Mouse (Mus musculus) hindbrain, embryonic 14.5 days (tissue): Measurements from ENCODE around the gene Leo1. TPM values are rescaled to one million over a fixed set of nuclear protein-coding genes. Genes with fewer than 3 reads are reported as not detected.
A peak's percentile ranks its signal among the peaks of the same experiment; 100 is the strongest.
"Not testable (repeated sequence)": the region's sequence is repeated elsewhere in the genome, so short reads cannot be mapped to it uniquely, and the experiment has no call there.

Source experiments
- ATAC-seq: fragments of 200-750 bp; cut with Nextera tagmentation; 2 replicates; pipeline ENCODE4 v1.8.0; 2017; ENCODE audit warnings: moderate number of reproducible peaks, mild to moderate bottlenecking, moderate TSS enrichment, moderate library complexity; ENCODE audit not compliant: low FRiP score
- DNase-seq: peaks from one replicate; pipeline ENCODE4 v3.0.0-alpha.2; 2015; ENCODE audit warnings: low spot score
- H3K27ac ChIP-seq: fragments of 300-500 bp; sonication (generic); 2 replicates; pipeline ENCODE4 v1.5.1; 2014; ENCODE audit warnings: mild to moderate bottlenecking, moderate library complexity
- H3K27me3 ChIP-seq: fragments of 300-500 bp; sonication (generic); 2 replicates; pipeline ENCODE4 v1.6.1; 2014; ENCODE audit warnings: mild to moderate bottlenecking, low read length, mixed read lengths; ENCODE audit not compliant: control insufficient read depth, insufficient read depth
- H3K36me3 ChIP-seq: fragments of 300-500 bp; sonication (generic); replicated peaks from 2 replicates; pipeline ENCODE4 v1.6.1; 2014; ENCODE audit not compliant: control insufficient read depth, insufficient read depth
- H3K4me1 ChIP-seq: fragments of 300-500 bp; sonication (generic); replicated peaks from 2 replicates; pipeline ENCODE4 v1.6.1; 2014; ENCODE audit warnings: antibody characterized with exemption, low read length, mixed read lengths; ENCODE audit not compliant: control insufficient read depth, insufficient read depth
- H3K4me2 ChIP-seq: fragments of 300-500 bp; sonication (generic); replicated peaks from 2 replicates; pipeline ENCODE4 v1.6.1; 2014; ENCODE audit warnings: mild to moderate bottlenecking, moderate library complexity
- H3K4me3 ChIP-seq: fragments of 300-500 bp; sonication (generic); replicated peaks from 2 replicates; pipeline ENCODE4 v1.5.1; 2014; ENCODE audit warnings: mild to moderate bottlenecking, low read length
- H3K9ac ChIP-seq: fragments of 300-500 bp; sonication (generic); 2 replicates; pipeline ENCODE4 v1.6.1; 2014
- H3K9me3 ChIP-seq: fragments of 300-500 bp; sonication (generic); 2 replicates; pipeline ENCODE4 v1.6.1; 2016; ENCODE audit warnings: low read length; ENCODE audit not compliant: control insufficient read depth
- WGBS: fragments of 180-500 bp; shearing (Covaris S2); extraction: QIAGEN DNeasy Blood & Tissue Kit; methylation state at CpG from one replicate; pipeline ENCODE4 v1.1.7; 2014; 5-methylcytosine and 5-hydroxymethylcytosine counted together
- polyA plus RNA-seq: library from polyadenylated mRNA; unstranded; fragments of >200 nt; fragmentation: Nextera tagmentation; extraction: Ambion mirVana; gene quantifications from 2 replicates; pipeline ENCODE4 v1.2.1, GENCODE M21; 2014

The Leo1 gene
- polyA plus RNA-seq, 1 experiment from 2014 or later, result 36.9 TPM

- Histone ChIP-seq H3K4me3 (no peak overlapping the region), H3K27me3 (no peaks in the 10 kb centered on the region), H3K9ac (no peak overlapping the region), H3K9me3 (no peaks in the 10 kb centered on the region), H3K4me2 (no peak overlapping the region), H3K27ac (no peak overlapping the region), H3K4me1 (no peaks in the 10 kb centered on the region), H3K36me3 (no peaks in the 10 kb centered on the region)
- peak; percentile 71 for DNase-seq
- ATAC-seq, result 0 out of 2 replicates have a peak, but pooled peaks have one; percentile 43
- 41% methylated on average over 7 of the region's 7 CpGs for WGBS
Observed at GRCm38 (mm10) chr9:75434172-75434793, 7.0 kb upstream of the Leo1 start.

GRCm38 (mm10) chr9:75434872-75435271 is 6.5 kb upstream of the Leo1 start:
- Histone ChIP-seq H3K27ac (no peak overlapping the region), H3K4me1 (no peaks in the 10 kb centered on the region), H3K4me2 (no peak overlapping the region), H3K27me3 (no peaks in the 10 kb centered on the region), H3K9me3 (no peaks in the 10 kb centered on the region), H3K9ac (no peak overlapping the region), H3K4me3 (no peak overlapping the region), H3K36me3 (no peaks in the 10 kb centered on the region)
- WGBS, result 77% methylated on average over 6 of the region's 6 CpGs
- DNase-seq (no peak), ATAC-seq (peak; percentile 51; the same call in 1 of the 2 replicates)

- 84% methylated on average over 4 of the region's 4 CpGs for WGBS
- ATAC-seq, result no peak
- no peaks in the 10 kb centered on the region for H3K36me3 ChIP-seq
Observed at GRCm38 (mm10) chr9:75435291-75435690, 6.0 kb upstream of the Leo1 start.

GRCm38 (mm10) chr9:75435918-75436317 is 5.4 kb upstream of the Leo1 start:
- no peak overlapping the region for H3K27ac ChIP-seq
- ATAC-seq (peak; percentile 19; the same call in 1 of the 2 replicates), DNase-seq (peak; percentile 38)
- H3K4me3 ChIP-seq, result no peak overlapping the region
- no peaks in the 10 kb centered on the region for H3K36me3 ChIP-seq
- no peaks in the 10 kb centered on the region for H3K4me1 ChIP-seq
- H3K27me3 ChIP-seq, result no peaks in the 10 kb centered on the region
- H3K9ac ChIP-seq, result 0 out of 2 replicates have a peak overlapping the region, but pooled peaks have one; percentile 4
- H3K4me2 ChIP-seq, result no peak overlapping the region
- H3K9me3 ChIP-seq, result no peaks in the 10 kb centered on the region
- WGBS, result 4% methylated on average over 12 of the region's 12 CpGs

More at GRCm38 (mm10) chr9:75435291-75435690, 6.0 kb upstream of the Leo1 start:
- Histone ChIP-seq H3K4me1 (no peaks in the 10 kb centered on the region), H3K27ac (no peak overlapping the region), H3K9ac (no peak overlapping the region), H3K9me3 (no peaks in the 10 kb centered on the region), H3K4me2 (no peak overlapping the region), H3K27me3 (no peaks in the 10 kb centered on the region), H3K4me3 (no peak overlapping the region)
- no peak for DNase-seq

GRCm38 (mm10) chr9:75437653-75438385 is 3.5 kb upstream of the Leo1 start:
- no peak overlapping the region for H3K9ac ChIP-seq
- ATAC-seq (no peak), DNase-seq (no peak)
- no peaks in the 10 kb centered on the region for H3K27me3 ChIP-seq
- no peak overlapping the region for H3K4me3 ChIP-seq
- H3K27ac ChIP-seq, result no peak overlapping the region
- no peaks in the 10 kb centered on the region for H3K36me3 ChIP-seq
- no peak overlapping the region for H3K4me2 ChIP-seq
- peaks cover 9% of the 10 kb centered on the region for H3K4me1 ChIP-seq
- H3K9me3 ChIP-seq, result no peaks in the 10 kb centered on the region
- WGBS, result 35% methylated on average over 6 of the region's 6 CpGs

- under 1% methylated on average over 17 of the region's 31 CpGs for WGBS
- peak overlapping the region; percentile 89 for H3K4me3 ChIP-seq
- peaks cover 10% of the 10 kb centered on the region for H3K4me1 ChIP-seq
- peak overlapping the region; percentile 93 for H3K9ac ChIP-seq
- H3K27ac ChIP-seq, result peak overlapping the region; percentile 91
- H3K4me2 ChIP-seq, result peak overlapping the region; percentile 73
- H3K9me3 ChIP-seq, result no peaks in the 10 kb centered on the region
- DNase-seq (no peak), ATAC-seq (peak; percentile 88)
- H3K27me3 ChIP-seq, result no peaks in the 10 kb centered on the region
- peaks cover 25% of the 10 kb centered on the region for H3K36me3 ChIP-seq
Observed at GRCm38 (mm10) chr9:75441691-75442131, 387 bp downstream of the Leo1 start.

GRCm38 (mm10) chr9:75444981-75445380 is 3.7 kb downstream of the Leo1 start:
- Histone ChIP-seq H3K4me1 (peaks cover 10% of the 10 kb centered on the region), H3K27ac (no peak overlapping the region), H3K27me3 (no peaks in the 10 kb centered on the region), H3K9ac (no peak overlapping the region), H3K9me3 (no peaks in the 10 kb centered on the region), H3K4me3 (no peak overlapping the region), H3K4me2 (no peak overlapping the region), H3K36me3 (peaks cover 57% of the 10 kb centered on the region)
- ATAC-seq, result no peak
- no peak for DNase-seq
- WGBS, result 89% methylated on average over 15 of the region's 15 CpGs

GRCm38 (mm10) chr9:75446574-75446973 is 5.2 kb downstream of the Leo1 start:
- not testable (repeated sequence) for DNase-seq, H3K27ac ChIP-seq, H3K4me2 ChIP-seq, ATAC-seq, H3K4me3 ChIP-seq, H3K27me3 ChIP-seq, H3K4me1 ChIP-seq, H3K9ac ChIP-seq, H3K9me3 ChIP-seq
- peaks cover 66% of the 10 kb centered on the region for H3K36me3 ChIP-seq
- 89% methylated on average over 10 of the region's 10 CpGs for WGBS

GRCm38 (mm10) chr9:75448021-75448420 is 6.7 kb downstream of the Leo1 start:
- no peaks in the 10 kb centered on the region for H3K9me3 ChIP-seq
- 94% methylated on average over 3 of the region's 3 CpGs for WGBS
- no peak overlapping the region for H3K27ac ChIP-seq
- H3K9ac ChIP-seq, result no peak overlapping the region
- no peak overlapping the region for H3K4me3 ChIP-seq
- H3K27me3 ChIP-seq, result no peaks in the 10 kb centered on the region
- no peaks in the 10 kb centered on the region for H3K4me1 ChIP-seq
- ATAC-seq (no peak), DNase-seq (no peak)
- no peak overlapping the region for H3K4me2 ChIP-seq
- peaks cover 80% of the 10 kb centered on the region for H3K36me3 ChIP-seq
